Mouse (Mus musculus): Measurements from ENCODE around the gene Copa.

DNA sequence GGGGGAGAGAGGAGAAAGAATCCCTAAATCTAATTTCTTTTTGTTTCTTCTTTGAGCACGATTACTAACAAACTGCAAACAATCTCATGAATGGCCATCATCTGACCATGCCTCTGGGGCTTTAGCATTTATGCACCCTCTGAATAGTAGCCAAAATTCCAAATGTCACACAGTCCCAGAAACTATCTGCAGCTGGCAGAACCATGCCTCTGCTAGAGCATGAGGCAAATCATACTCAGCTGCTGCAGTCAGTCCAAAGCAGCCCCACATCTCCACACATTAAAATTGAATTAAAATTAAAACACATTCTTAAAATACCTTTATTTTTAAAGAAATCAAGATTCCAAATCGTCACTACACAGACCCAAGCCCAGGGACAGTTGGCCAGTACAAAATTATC lies 57.8 kb downstream of the Copa start:
- TF ChIP-seq CTCF (IDR thresholded peaks at IDR 0.05; ENCODE audit: insufficient read depth, low read length): no peak
- no peak for TF ChIP-seq POLR2A (IDR thresholded peaks at IDR 0.05; ENCODE audit: borderline replicate concordance, extremely low read depth, low read depth, low read length)
